Mouse (Mus musculus) liver, embryonic 14.5 days (tissue): Measurements from ENCODE around the gene Lrrc45.

Experiments
- CTCF ChIP-seq: IDR thresholded peaks from 2 replicates; pipeline ENCODE4 v1.5.1; 2016; ENCODE audit warnings: antibody characterized with exemption, low read depth, control low read depth
- EP300 ChIP-seq: IDR thresholded peaks from 2 replicates; pipeline ENCODE4 v1.6.1; 2016; ENCODE audit warnings: antibody characterized with exemption, low read depth

GRCm38 (mm10) chr11:120760236-120760635 lies 46.5 kb downstream of the Lrrc45 start:
- TF ChIP-seq CTCF (no peak), EP300 (no peak)
